Mouse (Mus musculus) myocyte (in vitro differentiated cells): ENCODE results near the gene Tram2.

Experiments used
- CEBPB ChIP-seq: IDR thresholded peaks from 2 replicates; pipeline ENCODE4 v1.6.1; 2011; ENCODE audit warnings: mild to moderate bottlenecking, moderate library complexity; ENCODE audit not compliant: poor library complexity, insufficient read depth, severe bottlenecking
- POLR2A ChIP-seq: IDR thresholded peaks from one replicate; pipeline ENCODE4 v1.6.1; 2011; ENCODE audit warnings: low read depth, mild to moderate bottlenecking, control low read depth, moderate library complexity; ENCODE audit not compliant: insufficient read length
- SRF ChIP-seq: IDR thresholded peaks from one replicate; pipeline ENCODE4 v1.6.1; 2011; ENCODE audit warnings: low read depth; ENCODE audit not compliant: control insufficient read depth, insufficient read length
- TCF12 ChIP-seq: IDR thresholded peaks from one replicate; pipeline ENCODE4 v1.6.1; 2011; ENCODE audit warnings: mild to moderate bottlenecking, control low read depth; ENCODE audit not compliant: poor library complexity, insufficient read depth, severe bottlenecking
- TCF3 ChIP-seq: IDR thresholded peaks from one replicate; pipeline ENCODE4 v1.6.1; 2011; ENCODE audit warnings: low read depth, control low read depth; ENCODE audit not compliant: insufficient read length

GRCm38 (mm10) chr1:21048402-21048801, 30.6 kb downstream of the Tram2 start:
- TF ChIP-seq CEBPB (no peak), SRF (no peak), TCF3 (no peak), POLR2A (no peak), TCF12 (no peak)
